Mouse (Mus musculus) stomach, embryonic 16.5 days (tissue): ENCODE measurements around the gene Avil. TPM values are rescaled to one million over a fixed set of nuclear protein-coding genes. Genes with fewer than 3 reads are reported as not detected.

Source experiments
- ATAC-seq: fragments of 200-750 bp; cut with Nextera tagmentation; 2 replicates; pipeline ENCODE4 v1.8.0; 2017; ENCODE audit warnings: moderate number of reproducible peaks, moderate TSS enrichment; ENCODE audit not compliant: insufficient read depth, low FRiP score
- H3K27ac ChIP-seq: fragments of 300-500 bp; sonication (generic); 2 replicates; pipeline ENCODE4 v1.5.1; 2014; ENCODE audit warnings: low read length
- H3K27me3 ChIP-seq: fragments of 300-500 bp; sonication (generic); 2 replicates; pipeline ENCODE4 v1.6.1; 2014; ENCODE audit warnings: low read length, control low read depth, mixed read lengths; ENCODE audit not compliant: control insufficient read depth, insufficient read depth
- H3K36me3 ChIP-seq: fragments of 300-500 bp; sonication (generic); 2 replicates; pipeline ENCODE4 v1.6.1; 2014; ENCODE audit warnings: low read length; ENCODE audit not compliant: control insufficient read depth, insufficient read depth
- H3K4me1 ChIP-seq: fragments of 300-500 bp; sonication (generic); 2 replicates; pipeline ENCODE4 v1.6.1; 2014; ENCODE audit warnings: low read length, control low read depth, mixed read lengths; ENCODE audit not compliant: control insufficient read depth, insufficient read depth
- H3K4me2 ChIP-seq: fragments of 300-500 bp; sonication (generic); 2 replicates; pipeline ENCODE4 v1.6.1; 2014; ENCODE audit warnings: low read depth, low read length, mixed read lengths
- H3K4me3 ChIP-seq: fragments of 300-500 bp; sonication (generic); replicated peaks from 2 replicates; pipeline ENCODE4 v1.5.1; 2014; ENCODE audit warnings: mild to moderate bottlenecking, low read length
- H3K9ac ChIP-seq: fragments of 300-500 bp; sonication (generic); 2 replicates; pipeline ENCODE4 v1.6.1; 2014; ENCODE audit warnings: low read length
- H3K9me3 ChIP-seq: fragments of 300-500 bp; sonication (generic); replicated peaks from 2 replicates; pipeline ENCODE4 v1.6.1; 2016; ENCODE audit warnings: low read length, control low read depth; ENCODE audit not compliant: control insufficient read depth
- WGBS: fragments of 180-500 bp; shearing (Covaris S2); extraction: QIAGEN DNeasy Blood & Tissue Kit; methylation state at CpG from one replicate; pipeline ENCODE4 v1.1.7; 2014; 5-methylcytosine and 5-hydroxymethylcytosine counted together
- polyA plus RNA-seq: library from polyadenylated mRNA; unstranded; fragments of >200 nt; fragmentation: Nextera tagmentation; extraction: Ambion mirVana; gene quantifications from 2 replicates; pipeline ENCODE4 v1.2.1, GENCODE M21; 2015

Avil gene
- polyA plus RNA-seq, 1 experiment from 2014 or later = 1.0 TPM

DNA sequence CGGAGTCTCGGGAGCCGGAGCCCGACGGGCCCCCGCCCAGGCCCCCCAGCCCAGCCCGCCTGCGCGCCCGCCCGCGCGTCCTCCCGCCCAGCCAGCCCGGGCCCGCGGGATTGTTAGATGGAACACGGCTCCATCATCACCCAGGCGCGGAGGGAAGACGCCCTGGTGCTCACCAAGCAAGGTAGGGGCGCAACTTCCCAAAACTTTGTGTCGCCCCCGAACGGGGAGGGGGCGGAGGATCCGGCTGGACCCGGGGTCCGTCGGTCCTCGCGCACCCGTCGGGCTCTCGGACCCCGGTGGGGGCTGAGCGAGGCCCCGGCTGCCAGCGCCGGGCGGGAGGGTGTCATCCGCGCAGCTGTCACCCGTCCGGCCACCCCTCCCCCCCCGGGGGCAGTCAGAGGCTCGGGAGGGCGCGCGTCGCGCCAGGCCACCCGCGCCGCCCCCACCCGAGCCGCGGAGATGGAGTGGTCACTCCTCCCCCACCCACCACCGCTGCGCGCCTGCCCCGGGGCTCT is 21.3 kb upstream of the Avil start:
- peak; percentile 2; the same call in 1 of the 2 replicates for ATAC-seq
- H3K36me3 ChIP-seq = no peaks in the 10 kb centered on the region
- H3K9ac ChIP-seq = peak overlapping the region; percentile 99
- under 1% methylated on average over 44 of the region's 62 CpGs for WGBS
- no peaks in the 10 kb centered on the region for H3K27me3 ChIP-seq
- H3K4me3 ChIP-seq = peak overlapping the region; percentile 90
- peak overlapping the region; percentile 100 for H3K27ac ChIP-seq
- no peaks in the 10 kb centered on the region for H3K9me3 ChIP-seq
- H3K4me1 ChIP-seq = peaks cover 55% of the 10 kb centered on the region
- peak overlapping the region; percentile 96 for H3K4me2 ChIP-seq

DNA sequence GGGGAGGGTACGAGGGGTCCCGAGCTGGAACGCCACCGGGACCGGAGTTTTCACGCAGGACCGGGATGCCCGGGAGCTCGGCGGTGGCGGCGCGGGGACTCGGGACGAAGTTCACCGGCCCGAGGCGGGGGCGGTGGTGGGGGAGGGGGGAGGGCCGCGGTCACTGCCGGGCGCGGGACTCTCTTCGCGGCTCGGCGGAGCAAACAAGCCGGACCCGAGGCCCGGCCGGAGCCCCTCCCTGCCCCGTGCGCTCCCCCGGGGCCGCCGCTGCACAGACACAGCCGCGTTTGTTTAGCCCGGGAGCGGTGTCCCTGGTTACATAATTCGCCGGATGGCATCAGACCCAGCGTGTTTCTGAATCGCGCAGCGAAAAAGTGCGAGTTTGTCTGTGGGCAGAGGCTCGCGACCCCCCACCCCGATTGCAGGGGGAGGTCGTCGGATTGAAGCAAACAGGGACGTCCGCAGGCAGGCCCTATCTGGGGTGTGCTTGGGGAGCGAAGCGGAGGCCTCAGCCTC is 20.8 kb upstream of the Avil start:
- WGBS = 0% methylated on average over 46 of the region's 57 CpGs
- H3K27ac ChIP-seq = peak overlapping the region; percentile 100
- H3K36me3 ChIP-seq = no peaks in the 10 kb centered on the region
- H3K4me3 ChIP-seq = peak overlapping the region; percentile 90
- no peaks in the 10 kb centered on the region for H3K9me3 ChIP-seq
- peak overlapping the region; percentile 99 for H3K9ac ChIP-seq
- peak overlapping the region; percentile 96 for H3K4me2 ChIP-seq
- ATAC-seq = no peak
- no peaks in the 10 kb centered on the region for H3K27me3 ChIP-seq
- H3K4me1 ChIP-seq = peaks cover 61% of the 10 kb centered on the region

DNA sequence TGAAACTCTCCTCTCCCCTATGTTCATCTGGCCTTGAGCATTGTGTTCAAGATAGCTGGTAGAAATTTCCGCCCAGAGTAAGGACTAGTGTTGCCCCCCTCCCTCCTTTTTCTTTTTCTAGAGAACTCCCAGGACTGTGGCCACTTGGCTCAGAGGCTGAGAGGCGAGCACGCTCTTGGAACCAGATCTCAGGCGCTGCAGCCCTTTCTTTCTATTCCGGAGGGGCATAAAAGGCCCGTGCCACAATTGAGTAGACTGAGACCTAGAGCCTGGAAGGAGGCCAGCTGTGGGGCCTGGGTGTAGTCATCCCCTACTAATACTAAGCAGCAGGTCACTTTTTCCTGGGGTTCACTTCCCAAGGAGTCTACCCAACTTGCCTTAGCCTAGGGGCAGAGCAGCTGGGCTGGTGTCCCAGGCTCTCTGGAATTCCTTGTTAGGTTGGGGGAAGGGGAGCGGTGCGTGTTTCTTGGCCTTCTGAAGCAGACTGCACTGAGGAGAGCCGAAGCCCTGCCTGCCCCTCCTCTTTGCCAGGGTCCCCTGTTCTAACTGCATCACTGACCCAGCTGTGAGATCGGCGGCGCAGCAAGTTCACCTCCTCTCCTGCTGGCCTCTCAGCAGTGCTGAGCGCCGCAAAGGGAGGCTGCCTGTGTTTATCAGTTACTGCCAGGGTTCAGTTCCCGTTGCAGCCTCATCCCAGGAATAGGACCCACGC is 20.1 kb upstream of the Avil start:
- H3K36me3 ChIP-seq = no peaks in the 10 kb centered on the region
- peak overlapping the region; percentile 90 for H3K4me3 ChIP-seq
- no peak for ATAC-seq
- peaks cover 67% of the 10 kb centered on the region for H3K4me1 ChIP-seq
- H3K9ac ChIP-seq = peak overlapping the region; percentile 99
- peak overlapping the region; percentile 100 for H3K27ac ChIP-seq
- WGBS = 2% methylated on average over 16 of the region's 16 CpGs
- no peaks in the 10 kb centered on the region for H3K9me3 ChIP-seq
- H3K27me3 ChIP-seq = no peaks in the 10 kb centered on the region
- peak overlapping the region; percentile 96 for H3K4me2 ChIP-seq

DNA sequence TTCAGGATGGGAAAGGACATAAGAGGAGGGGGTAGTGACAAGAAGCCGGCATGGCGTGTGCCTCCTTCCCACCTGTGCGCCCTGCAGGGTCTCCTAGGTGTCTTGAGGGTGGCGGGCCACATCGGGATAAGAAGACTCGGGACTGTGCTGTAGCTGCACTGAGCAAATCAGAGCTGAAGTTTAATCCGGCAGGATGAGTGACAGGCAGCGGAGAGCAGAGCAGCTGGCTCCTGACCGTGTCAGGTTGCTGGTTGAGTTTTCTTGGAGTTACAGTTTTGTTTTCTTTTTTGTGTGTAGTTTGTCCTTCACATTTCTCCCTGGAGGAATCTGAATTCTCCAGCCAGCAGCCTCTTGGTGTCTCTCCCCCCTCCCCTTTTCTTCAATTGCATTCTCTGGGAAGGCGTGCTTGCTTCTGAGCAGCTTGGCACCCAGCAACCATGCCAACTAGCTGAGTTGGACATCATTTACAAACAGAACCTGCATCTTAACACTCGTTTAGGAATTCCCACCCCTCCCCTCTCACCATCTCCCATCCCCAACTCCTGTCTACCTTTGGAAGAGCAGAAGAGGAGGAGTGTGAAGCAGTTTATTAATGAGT is 19.5 kb upstream of the Avil start:
- Histone ChIP-seq H3K9ac (peak overlapping the region; percentile 99), H3K27me3 (no peaks in the 10 kb centered on the region), H3K4me2 (peak overlapping the region; percentile 96), H3K9me3 (no peaks in the 10 kb centered on the region), H3K4me3 (peak overlapping the region; percentile 90), H3K36me3 (no peaks in the 10 kb centered on the region), H3K27ac (peak overlapping the region; percentile 100), H3K4me1 (peaks cover 69% of the 10 kb centered on the region)
- WGBS = 11% methylated on average over 11 of the region's 11 CpGs
- no peak for ATAC-seq

DNA sequence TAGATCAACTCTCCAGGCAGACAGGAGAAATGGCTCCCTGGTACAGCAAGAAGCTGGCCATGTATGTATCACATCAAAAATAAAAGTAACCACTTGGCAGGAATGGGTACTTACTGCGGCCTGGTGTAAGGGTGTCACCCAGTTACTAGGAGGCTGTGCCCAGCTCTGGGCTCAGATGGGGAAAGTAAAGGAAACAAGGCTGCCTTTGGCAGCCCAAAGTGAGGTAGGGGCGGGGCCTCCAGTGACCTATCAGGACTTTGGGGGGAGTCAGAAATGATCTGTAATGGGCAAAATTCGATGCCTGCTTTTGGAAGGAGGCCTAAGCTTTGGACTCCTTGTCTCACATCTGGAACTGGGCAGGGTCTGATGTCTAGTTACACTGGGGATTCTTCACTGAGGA is 18.8 kb upstream of the Avil start:
- Histone ChIP-seq H3K9me3 (no peaks in the 10 kb centered on the region), H3K4me2 (peak overlapping the region; percentile 96), H3K4me1 (peaks cover 74% of the 10 kb centered on the region), H3K27me3 (no peaks in the 10 kb centered on the region), H3K27ac (peak overlapping the region; percentile 58; the same call in 1 of the 2 replicates), H3K36me3 (no peaks in the 10 kb centered on the region), H3K4me3 (peak overlapping the region; percentile 90), H3K9ac (peak overlapping the region; percentile 99)
- WGBS = 55% methylated on average over 3 of the region's 3 CpGs
- no peak for ATAC-seq

DNA sequence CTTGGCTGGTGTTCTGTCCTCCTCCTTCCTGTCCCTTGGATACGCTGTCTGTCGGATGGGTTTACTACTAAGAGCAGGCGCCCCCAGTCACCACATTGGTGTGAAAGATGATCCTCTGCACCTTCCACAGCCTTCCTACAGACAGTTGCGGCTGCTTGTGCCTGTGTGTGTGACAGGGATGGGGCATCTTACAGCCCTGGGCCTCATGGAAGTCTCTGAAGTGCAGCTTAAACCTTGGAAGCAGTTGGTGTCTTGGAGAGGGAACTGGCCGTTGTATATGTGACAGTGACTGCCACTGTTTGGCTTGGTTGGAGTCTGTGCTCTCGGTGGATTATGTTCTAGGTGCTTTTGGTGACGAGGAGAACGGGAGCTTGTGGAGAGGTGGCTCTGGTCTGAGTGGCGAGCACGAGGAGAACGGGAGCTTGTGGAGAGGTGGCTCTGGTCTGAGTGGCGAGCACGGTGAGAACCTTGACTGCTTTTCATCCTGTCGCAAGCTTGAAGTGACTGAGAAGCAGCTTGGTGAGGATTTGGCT is 17.2 kb upstream of the Avil start:
- Histone ChIP-seq H3K4me3 (peak overlapping the region; percentile 90), H3K36me3 (no peaks in the 10 kb centered on the region), H3K4me1 (peaks cover 78% of the 10 kb centered on the region), H3K27ac (peak overlapping the region; percentile 58), H3K9me3 (no peaks in the 10 kb centered on the region), H3K27me3 (no peaks in the 10 kb centered on the region), H3K9ac (peak overlapping the region; percentile 99), H3K4me2 (peak overlapping the region; percentile 96)
- no peak for ATAC-seq
- 38% methylated on average over 14 of the region's 14 CpGs for WGBS

DNA sequence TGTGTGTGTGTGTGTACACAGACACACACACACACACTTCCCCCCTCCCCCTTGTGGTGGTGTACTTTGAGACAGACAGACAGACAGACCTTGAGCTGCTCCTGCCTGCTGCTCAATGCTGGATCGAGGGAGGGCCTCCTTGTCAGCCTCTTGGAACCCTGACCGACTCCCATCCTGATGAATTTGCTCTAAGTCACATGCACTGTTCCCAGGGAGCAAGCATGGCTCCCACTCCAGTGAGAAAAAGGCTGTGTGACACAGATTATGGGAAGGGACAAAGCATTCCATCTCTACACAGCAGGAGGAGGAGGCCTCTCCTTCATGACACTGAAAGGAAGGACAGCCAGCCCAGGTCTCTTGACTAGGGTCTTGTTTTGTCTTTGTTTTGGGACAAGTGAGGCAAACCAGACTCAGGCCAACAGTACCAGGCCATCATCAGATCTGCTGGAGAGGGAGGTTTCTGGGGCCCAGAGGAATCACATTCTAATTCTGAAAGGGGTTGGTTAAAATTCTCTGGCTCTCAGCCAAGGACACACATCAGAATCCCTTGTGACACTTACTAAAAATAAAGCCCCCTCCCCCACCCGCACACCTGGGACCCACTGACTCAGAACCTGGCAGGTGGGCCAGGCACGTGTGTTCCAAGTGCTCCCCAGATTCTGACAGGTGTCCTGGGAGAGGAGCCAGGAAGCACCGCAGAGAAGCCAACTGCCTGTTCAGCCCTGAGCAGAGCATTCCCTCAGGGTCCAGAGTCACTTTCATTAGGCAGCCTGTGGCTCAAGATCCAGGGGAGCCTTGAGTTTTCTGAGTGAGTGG is 16.1 kb upstream of the Avil start:
- no peaks in the 10 kb centered on the region for H3K36me3 ChIP-seq
- no peak for ATAC-seq
- H3K9me3 ChIP-seq = no peaks in the 10 kb centered on the region
- H3K4me1 ChIP-seq = peaks cover 87% of the 10 kb centered on the region
- peak overlapping the region; percentile 99 for H3K9ac ChIP-seq
- WGBS = 18% methylated on average over 5 of the region's 5 CpGs
- H3K27ac ChIP-seq = peak overlapping the region; percentile 58
- H3K27me3 ChIP-seq = no peaks in the 10 kb centered on the region
- no peak overlapping the region for H3K4me3 ChIP-seq
- peak overlapping the region; percentile 96 for H3K4me2 ChIP-seq

DNA sequence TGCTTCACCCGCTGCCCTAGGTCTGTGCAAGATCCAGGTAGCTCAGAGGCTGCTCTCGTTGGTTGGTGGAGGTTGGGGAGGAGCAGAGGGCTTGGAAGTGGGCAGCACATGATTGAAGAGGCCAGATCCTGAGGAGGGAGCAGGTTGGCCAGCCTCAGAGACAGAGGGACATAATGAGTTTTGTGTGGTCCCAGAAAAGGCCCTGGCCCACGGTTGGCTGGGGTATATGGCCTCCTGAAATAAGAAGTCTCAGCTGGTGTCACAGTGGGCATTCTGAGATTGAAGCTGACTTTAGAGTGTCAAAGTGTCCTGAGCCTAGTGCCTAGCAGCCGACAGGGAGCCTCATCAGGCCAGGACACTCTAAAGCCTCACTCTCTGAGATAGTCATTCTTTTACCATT is 15.4 kb upstream of the Avil start:
- no peaks in the 10 kb centered on the region for H3K27me3 ChIP-seq
- ATAC-seq = no peak
- no peaks in the 10 kb centered on the region for H3K36me3 ChIP-seq
- peaks cover 92% of the 10 kb centered on the region for H3K4me1 ChIP-seq
- 0 out of 2 replicates have a peak overlapping the region, but pooled peaks have one; percentile 96 for H3K4me2 ChIP-seq
- H3K9ac ChIP-seq = peak overlapping the region; percentile 40
- H3K27ac ChIP-seq = peak overlapping the region; percentile 58
- H3K9me3 ChIP-seq = no peaks in the 10 kb centered on the region
- H3K4me3 ChIP-seq = no peak overlapping the region
- 71% methylated on average over 4 of the region's 4 CpGs for WGBS
